Mouse (Mus musculus): ENCODE data around the gene Plekhg1. TPM values are rescaled to one million over a fixed set of nuclear protein-coding genes. Genes with fewer than 3 reads are reported as not detected.

Plekhg1 gene
- polyA plus RNA-seq, 2 experiments, result 0.75 to 0.98 TPM

GRCm38 (mm10) chr10:3823826-3824225 lies 83.7 kb downstream of the Plekhg1 start:
- ATAC-seq (ENCODE audit: insufficient read depth), result no peak
- H3K9ac ChIP-seq (replicated peaks), result no peak overlapping the region
- no peak overlapping the region for H3K4me2 ChIP-seq (ENCODE audit: low read depth)
- no peak for DNase-seq (ENCODE audit: low read depth in 3 of 3, low spot score in 3 of 3)
- TF ChIP-seq CTCF (IDR thresholded peaks at IDR 0.05; ENCODE audit: low read depth), result no peak
- no peak for TF ChIP-seq EP300 (IDR thresholded peaks at IDR 0.05; ENCODE audit: low read depth)
- H3K9me3 ChIP-seq (ENCODE audit: control insufficient read depth, low read length), result no peaks in the 10 kb centered on the region
- H3K4me1 ChIP-seq (replicated peaks; ENCODE audit: control insufficient read depth in 2 of 2, insufficient read depth in 2 of 2, low read length in 1 of 2), result no peaks in the 10 kb centered on the region
- no peaks in the 10 kb centered on the region for H3K27me3 ChIP-seq (ENCODE audit: control insufficient read depth, insufficient read depth, low read length)
- no peak overlapping the region for H3K27ac ChIP-seq
- H3K36me3 ChIP-seq (replicated peaks; ENCODE audit: control insufficient read depth, insufficient read depth, low read depth), result no peaks in the 10 kb centered on the region
- WGBS (ENCODE audit: insufficient replicate concordance), result 65% methylated on average over 6 of the region's 6 CpGs
- no peak overlapping the region for H3K4me3 ChIP-seq (ENCODE audit: insufficient read depth in 1 of 2, low read depth in 2 of 2, low read length in 2 of 2)

DNA sequence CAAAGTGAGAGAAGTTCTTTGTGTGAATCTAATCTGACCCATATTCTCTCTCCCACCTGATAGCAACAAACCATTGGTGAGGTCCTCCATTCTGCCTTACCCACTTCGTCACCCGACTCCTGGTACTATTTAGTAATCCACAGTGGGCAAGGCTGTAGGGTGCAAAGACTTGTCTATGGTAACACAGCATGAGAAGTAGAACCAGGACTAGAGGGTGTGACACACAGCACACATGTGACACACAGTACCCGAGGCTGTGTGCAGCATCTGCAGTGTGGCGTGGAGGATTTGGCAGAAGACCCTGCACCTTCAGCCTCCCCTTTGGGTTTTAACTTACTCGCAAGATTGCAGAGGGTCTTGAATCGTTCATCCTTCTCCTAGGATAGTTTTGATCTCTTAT lies 85.9 kb downstream of the Plekhg1 start:
- 64% methylated on average over 6 of the region's 6 CpGs for WGBS (ENCODE audit: insufficient replicate concordance)
- no peak for TF ChIP-seq CTCF (IDR thresholded peaks at IDR 0.05; ENCODE audit: low read depth)
- H3K27ac ChIP-seq, result no peak overlapping the region
- no peak overlapping the region for H3K4me2 ChIP-seq (ENCODE audit: low read depth)
- H3K4me3 ChIP-seq (ENCODE audit: insufficient read depth in 1 of 2, low read depth in 2 of 2, low read length in 2 of 2), result no peak overlapping the region
- no peak for DNase-seq (ENCODE audit: low read depth in 3 of 3, low spot score in 3 of 3)
- H3K27me3 ChIP-seq (ENCODE audit: control insufficient read depth, insufficient read depth, low read length), result no peaks in the 10 kb centered on the region
- no peak for ATAC-seq (ENCODE audit: insufficient read depth)
- H3K4me1 ChIP-seq (replicated peaks; ENCODE audit: control insufficient read depth in 2 of 2, insufficient read depth in 2 of 2, low read length in 1 of 2), result no peaks in the 10 kb centered on the region
- H3K36me3 ChIP-seq (replicated peaks; ENCODE audit: control insufficient read depth, insufficient read depth, low read depth), result no peaks in the 10 kb centered on the region
- no peaks in the 10 kb centered on the region for H3K9me3 ChIP-seq (ENCODE audit: control insufficient read depth, low read length)
- no peak overlapping the region for H3K9ac ChIP-seq (replicated peaks)

DNA sequence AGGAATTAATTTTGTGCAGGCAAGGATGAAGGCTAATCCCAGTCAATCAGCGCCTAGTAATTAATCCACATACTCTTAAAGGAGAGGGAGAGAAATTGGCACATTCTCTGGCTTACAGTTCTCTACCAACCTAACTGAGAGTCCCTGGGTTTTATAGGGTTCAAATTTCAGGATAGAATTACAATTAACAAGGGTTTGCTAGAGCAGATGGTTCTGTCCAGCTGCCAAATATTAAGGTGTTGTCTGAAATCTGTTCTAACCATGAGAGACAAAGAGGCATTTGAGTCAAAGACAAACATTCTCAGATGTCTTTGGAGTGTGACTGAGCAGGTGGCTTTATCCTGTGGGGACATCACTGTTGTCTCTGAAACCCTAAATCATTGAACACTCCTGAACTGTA lies 87.2 kb downstream of the Plekhg1 start:
- Histone ChIP-seq H3K4me2 (ENCODE audit: low read depth) (no peak overlapping the region), H3K4me1 (replicated peaks; ENCODE audit: control insufficient read depth in 2 of 2, insufficient read depth in 2 of 2, low read length in 1 of 2) (no peaks in the 10 kb centered on the region), H3K27me3 (ENCODE audit: control insufficient read depth, insufficient read depth, low read length) (no peaks in the 10 kb centered on the region), H3K9ac (replicated peaks) (no peak overlapping the region), H3K4me3 (ENCODE audit: insufficient read depth in 1 of 2, low read depth in 2 of 2, low read length in 2 of 2) (no peak overlapping the region), H3K9me3 (ENCODE audit: control insufficient read depth, low read length) (no peaks in the 10 kb centered on the region), H3K27ac (no peak overlapping the region), H3K36me3 (replicated peaks; ENCODE audit: control insufficient read depth, insufficient read depth, low read depth) (no peaks in the 10 kb centered on the region)
- DNase-seq (ENCODE audit: low read depth in 3 of 3, low spot score in 3 of 3) (no peak), ATAC-seq (ENCODE audit: insufficient read depth) (no peak)
- no peak for TF ChIP-seq EP300 (IDR thresholded peaks at IDR 0.05; ENCODE audit: low read depth)
- TF ChIP-seq CTCF (IDR thresholded peaks at IDR 0.05; ENCODE audit: low read depth), result no peak
- 52% methylated on average over 1 of the region's 1 CpGs for WGBS (ENCODE audit: insufficient replicate concordance)

- TF ChIP-seq CTCF (IDR thresholded peaks at IDR 0.05; ENCODE audit: low read depth) (no peak), EP300 (IDR thresholded peaks at IDR 0.05; ENCODE audit: low read depth) (no peak)
- no peaks in the 10 kb centered on the region for H3K36me3 ChIP-seq (replicated peaks; ENCODE audit: control insufficient read depth, insufficient read depth, low read depth)
- no peaks in the 10 kb centered on the region for H3K4me1 ChIP-seq (replicated peaks; ENCODE audit: control insufficient read depth in 2 of 2, insufficient read depth in 2 of 2, low read length in 1 of 2)
- no peaks in the 10 kb centered on the region for H3K9me3 ChIP-seq (ENCODE audit: control insufficient read depth, low read length)
- DNase-seq (ENCODE audit: low read depth in 3 of 3, low spot score in 3 of 3) (no peak), ATAC-seq (ENCODE audit: insufficient read depth) (no peak)
- H3K9ac ChIP-seq (replicated peaks), result no peak overlapping the region
- no peak overlapping the region for H3K4me3 ChIP-seq (ENCODE audit: insufficient read depth in 1 of 2, low read depth in 2 of 2, low read length in 2 of 2)
- 38% methylated on average over 5 of the region's 5 CpGs for WGBS (ENCODE audit: insufficient replicate concordance)
- no peak overlapping the region for H3K27ac ChIP-seq
- H3K4me2 ChIP-seq (ENCODE audit: low read depth), result no peak overlapping the region
- no peaks in the 10 kb centered on the region for H3K27me3 ChIP-seq (ENCODE audit: control insufficient read depth, insufficient read depth, low read length)
Measured at GRCm38 (mm10) chr10:3829472-3829871, 89.3 kb downstream of the Plekhg1 start.

GRCm38 (mm10) chr10:3830618-3831017 lies 90.5 kb downstream of the Plekhg1 start:
- no peaks in the 10 kb centered on the region for H3K27me3 ChIP-seq (ENCODE audit: control insufficient read depth, insufficient read depth, low read length)
- H3K4me1 ChIP-seq (replicated peaks; ENCODE audit: control insufficient read depth in 2 of 2, insufficient read depth in 2 of 2, low read length in 1 of 2), result no peaks in the 10 kb centered on the region
- H3K9me3 ChIP-seq (ENCODE audit: control insufficient read depth, low read length), result no peaks in the 10 kb centered on the region
- 65% methylated on average over 1 of the region's 1 CpGs for WGBS (ENCODE audit: insufficient replicate concordance)
- H3K9ac ChIP-seq (replicated peaks), result no peak overlapping the region
- H3K27ac ChIP-seq, result no peak overlapping the region
- DNase-seq (ENCODE audit: low read depth in 3 of 3, low spot score in 3 of 3), result no peak
- H3K36me3 ChIP-seq (replicated peaks; ENCODE audit: control insufficient read depth, insufficient read depth, low read depth), result no peaks in the 10 kb centered on the region
- no peak overlapping the region for H3K4me2 ChIP-seq (ENCODE audit: low read depth)
- TF ChIP-seq CTCF (IDR thresholded peaks at IDR 0.05; ENCODE audit: low read depth), result no peak
- TF ChIP-seq EP300 (IDR thresholded peaks at IDR 0.05; ENCODE audit: low read depth), result no peak
- H3K4me3 ChIP-seq (ENCODE audit: insufficient read depth in 1 of 2, low read depth in 2 of 2, low read length in 2 of 2), result no peak overlapping the region
- ATAC-seq (ENCODE audit: insufficient read depth), result no peak

Measured in liver, embryonic 14.5 days (tissue).